Mouse (Mus musculus): ENCODE measurements at regions not wholly inside any gene's neighbourhood (a gene's known extent, or its start where the extent isn't known, plus 50 kb on each side); places are given as distances from the start of the nearest gene placed in this dataset.

- no peak for ATAC-seq (replicated peaks; ENCODE audit: low FRiP score, poor library complexity, severe bottlenecking)
These were observed 162.1 kb upstream of the Usp25 start for GRCm38 (mm10) chr16:76851396-76851795.

- no peak for ATAC-seq (replicated peaks; ENCODE audit: low FRiP score, poor library complexity, severe bottlenecking)
These were observed 176.1 kb upstream of the Usp25 start for GRCm38 (mm10) chr16:76837450-76837849.

GRCm38 (mm10) chr16:76830371-76830770 is 183.1 kb upstream of the Usp25 start:
- ATAC-seq (replicated peaks; ENCODE audit: low FRiP score, poor library complexity, severe bottlenecking), result no peak

- no peak for ATAC-seq (replicated peaks; ENCODE audit: low FRiP score, poor library complexity, severe bottlenecking)
These were observed 185.6 kb upstream of the Usp25 start for GRCm38 (mm10) chr16:76827674-76828441.

GRCm38 (mm10) chr16:76821261-76821660 is 192.2 kb upstream of the Usp25 start:
- no peak for ATAC-seq (replicated peaks; ENCODE audit: low FRiP score, poor library complexity, severe bottlenecking)

- ATAC-seq (replicated peaks; ENCODE audit: low FRiP score, poor library complexity, severe bottlenecking), result no peak
These were observed 197.2 kb upstream of the Usp25 start for GRCm38 (mm10) chr16:76816056-76816885.

GRCm38 (mm10) chr16:76803725-76804124 is 209.8 kb upstream of the Usp25 start:
- no peak for ATAC-seq (replicated peaks; ENCODE audit: low FRiP score, poor library complexity, severe bottlenecking)

- no peak for ATAC-seq (replicated peaks; ENCODE audit: low FRiP score, poor library complexity, severe bottlenecking)
These were observed 226.9 kb upstream of the Usp25 start for GRCm38 (mm10) chr16:76786405-76787155.

GRCm38 (mm10) chr16:76782656-76783055 is 230.8 kb upstream of the Usp25 start:
- no peak for ATAC-seq (replicated peaks; ENCODE audit: low FRiP score, poor library complexity, severe bottlenecking)

GRCm38 (mm10) chr16:76775790-76776189 is 237.7 kb upstream of the Usp25 start:
- ATAC-seq (replicated peaks; ENCODE audit: low FRiP score, poor library complexity, severe bottlenecking), result no peak

- no peak for ATAC-seq (replicated peaks; ENCODE audit: low FRiP score, poor library complexity, severe bottlenecking)
These were observed 239.5 kb upstream of the Usp25 start for GRCm38 (mm10) chr16:76774032-76774431.

- no peak for ATAC-seq (replicated peaks; ENCODE audit: low FRiP score, poor library complexity, severe bottlenecking)
These were observed 240.0 kb upstream of the Usp25 start for GRCm38 (mm10) chr16:76773466-76773865.

- ATAC-seq (replicated peaks; ENCODE audit: low FRiP score, poor library complexity, severe bottlenecking), result no peak
These were observed 244.9 kb upstream of the Usp25 start for GRCm38 (mm10) chr16:76768607-76769006.

GRCm38 (mm10) chr16:76766636-76767035 is 246.9 kb upstream of the Usp25 start:
- no peak for ATAC-seq (replicated peaks; ENCODE audit: low FRiP score, poor library complexity, severe bottlenecking)

GRCm38 (mm10) chr16:76765536-76765935 is 248.0 kb upstream of the Usp25 start:
- ATAC-seq (replicated peaks; ENCODE audit: low FRiP score, poor library complexity, severe bottlenecking), result no peak

GRCm38 (mm10) chr16:76764994-76765393 is 248.5 kb upstream of the Usp25 start:
- no peak for ATAC-seq (replicated peaks; ENCODE audit: low FRiP score, poor library complexity, severe bottlenecking)

- ATAC-seq (replicated peaks; ENCODE audit: low FRiP score, poor library complexity, severe bottlenecking), result no peak
These were observed 250.8 kb upstream of the Usp25 start for GRCm38 (mm10) chr16:76762619-76763283.

GRCm38 (mm10) chr16:76761848-76762247 is 251.7 kb upstream of the Usp25 start:
- ATAC-seq (replicated peaks; ENCODE audit: low FRiP score, poor library complexity, severe bottlenecking), result no peak

- no peak for ATAC-seq (replicated peaks; ENCODE audit: low FRiP score, poor library complexity, severe bottlenecking)
These were observed 252.5 kb upstream of the Usp25 start for GRCm38 (mm10) chr16:76761004-76761403.

GRCm38 (mm10) chr16:76754871-76755270 is 258.6 kb upstream of the Usp25 start:
- no peak for ATAC-seq (replicated peaks; ENCODE audit: low FRiP score, poor library complexity, severe bottlenecking)

Data from erythroblast, adult 5-6 weeks (primary cell).